Mouse (Mus musculus) kidney, embryonic 14.5 days (tissue): ENCODE results near the gene Lingo3. TPM values are rescaled to one million over a fixed set of nuclear protein-coding genes. Genes with fewer than 3 reads are reported as not detected.

Experiments
- ATAC-seq: fragments of 200-750 bp; cut with Nextera tagmentation; 2 replicates; pipeline ENCODE4 v1.8.0; 2017; ENCODE audit warnings: moderate number of reproducible peaks, mild to moderate bottlenecking, moderate TSS enrichment, moderate library complexity; ENCODE audit not compliant: low FRiP score, low TSS enrichment
- H3K27ac ChIP-seq: fragments of 300-500 bp; sonication (generic); 2 replicates; pipeline ENCODE4 v1.5.1; 2014; ENCODE audit warnings: low read depth, mild to moderate bottlenecking, low read length, moderate library complexity, mixed read lengths
- H3K27me3 ChIP-seq: fragments of 300-500 bp; sonication (generic); 2 replicates; pipeline ENCODE4 v1.6.1; 2014; ENCODE audit warnings: mild to moderate bottlenecking, low read length; ENCODE audit not compliant: control insufficient read depth, insufficient read depth
- H3K36me3 ChIP-seq: fragments of 300-500 bp; sonication (generic); 2 replicates; pipeline ENCODE4 v1.6.1; 2014; ENCODE audit warnings: low read length, mixed read lengths; ENCODE audit not compliant: control insufficient read depth, insufficient read depth
- H3K4me1 ChIP-seq: fragments of 300-500 bp; sonication (generic); 2 replicates; pipeline ENCODE4 v1.6.1; 2014; ENCODE audit warnings: low read length, mixed read lengths; ENCODE audit not compliant: control insufficient read depth, insufficient read depth
- H3K4me2 ChIP-seq: fragments of 300-500 bp; sonication (generic); replicated peaks from 2 replicates; pipeline ENCODE4 v1.6.1; 2014; ENCODE audit warnings: low read depth, mild to moderate bottlenecking, low read length
- H3K4me3 ChIP-seq: fragments of 300-500 bp; sonication (generic); 2 replicates; pipeline ENCODE4 v1.5.1; 2014; ENCODE audit warnings: mild to moderate bottlenecking, low read length
- H3K9ac ChIP-seq: fragments of 300-500 bp; sonication (generic); 2 replicates; pipeline ENCODE4 v1.6.1; 2014; ENCODE audit warnings: low read depth, mild to moderate bottlenecking, low read length, moderate library complexity
- H3K9me3 ChIP-seq: fragments of 300-500 bp; sonication (generic); 2 replicates; pipeline ENCODE4 v1.6.1; 2016; ENCODE audit warnings: low read length; ENCODE audit not compliant: control insufficient read depth
- WGBS: fragments of 180-500 bp; shearing (Covaris S2); extraction: QIAGEN DNeasy Blood & Tissue Kit; methylation state at CpG from one replicate; pipeline ENCODE4 v1.1.7; 2014; 5-methylcytosine and 5-hydroxymethylcytosine counted together
- polyA plus RNA-seq: library from polyadenylated mRNA; unstranded; fragments of >200 nt; fragmentation: Nextera tagmentation; extraction: Ambion mirVana; gene quantifications from 2 replicates; pipeline ENCODE4 v1.2.1, GENCODE M21; 2014

Gene Lingo3
- polyA plus RNA-seq, 1 experiment from 2014 or later = 0.97 TPM

- Histone ChIP-seq H3K36me3 (peaks cover 22% of the 10 kb centered on the region), H3K9ac (no peak overlapping the region), H3K4me2 (no peak overlapping the region), H3K9me3 (no peaks in the 10 kb centered on the region), H3K4me1 (no peaks in the 10 kb centered on the region), H3K4me3 (no peak overlapping the region), H3K27me3 (peaks cover 5% of the 10 kb centered on the region; the same call in 1 of the 2 replicates), H3K27ac (no peak overlapping the region)
- ATAC-seq = no peak
- WGBS = 88% methylated on average over 4 of the region's 6 CpGs
These were observed 27.2 kb upstream of the Lingo3 start for GRCm38 (mm10) chr10:80870993-80871392.

GRCm38 (mm10) chr10:80864446-80864845 lies 20.6 kb upstream of the Lingo3 start:
- Histone ChIP-seq H3K4me2 (no peak overlapping the region), H3K4me1 (no peaks in the 10 kb centered on the region), H3K27ac (no peak overlapping the region), H3K9me3 (no peaks in the 10 kb centered on the region), H3K36me3 (peaks cover 59% of the 10 kb centered on the region), H3K9ac (no peak overlapping the region), H3K4me3 (no peak overlapping the region), H3K27me3 (no peaks in the 10 kb centered on the region)
- ATAC-seq = no peak
- WGBS = 93% methylated on average over 16 of the region's 16 CpGs

- H3K9ac ChIP-seq = no peak overlapping the region
- WGBS = 89% methylated on average over 5 of the region's 5 CpGs
- H3K36me3 ChIP-seq = peaks cover 47% of the 10 kb centered on the region
These were observed 18.5 kb upstream of the Lingo3 start for GRCm38 (mm10) chr10:80862305-80862704.

GRCm38 (mm10) chr10:80858350-80858935 lies 14.6 kb upstream of the Lingo3 start:
- peaks cover 23% of the 10 kb centered on the region for H3K36me3 ChIP-seq
- WGBS = 72% methylated on average over 7 of the region's 7 CpGs
- H3K27me3 ChIP-seq = no peaks in the 10 kb centered on the region
- H3K4me1 ChIP-seq = peaks cover 18% of the 10 kb centered on the region
- H3K9ac ChIP-seq = no peak overlapping the region
- H3K27ac ChIP-seq = no peak overlapping the region
- no peak overlapping the region for H3K4me3 ChIP-seq
- H3K9me3 ChIP-seq = no peaks in the 10 kb centered on the region
- H3K4me2 ChIP-seq = no peak overlapping the region
- no peak for ATAC-seq

More at GRCm38 (mm10) chr10:80862305-80862704, 18.5 kb upstream of the Lingo3 start:
- Histone ChIP-seq H3K9me3 (no peaks in the 10 kb centered on the region), H3K4me3 (no peak overlapping the region), H3K27ac (no peak overlapping the region), H3K4me2 (no peak overlapping the region), H3K27me3 (no peaks in the 10 kb centered on the region), H3K4me1 (no peaks in the 10 kb centered on the region)
- ATAC-seq = no peak

GRCm38 (mm10) chr10:80857848-80858247 lies 14.0 kb upstream of the Lingo3 start:
- no peaks in the 10 kb centered on the region for H3K27me3 ChIP-seq
- H3K9me3 ChIP-seq = no peaks in the 10 kb centered on the region
- H3K27ac ChIP-seq = no peak overlapping the region
- H3K9ac ChIP-seq = peak overlapping the region; percentile 34; the same call in 1 of the 2 replicates
- peaks cover 23% of the 10 kb centered on the region for H3K36me3 ChIP-seq
- H3K4me2 ChIP-seq = no peak overlapping the region
- no peak for ATAC-seq
- 63% methylated on average over 3 of the region's 3 CpGs for WGBS
- no peak overlapping the region for H3K4me3 ChIP-seq
- peaks cover 18% of the 10 kb centered on the region for H3K4me1 ChIP-seq

GRCm38 (mm10) chr10:80857386-80857785 lies 13.5 kb upstream of the Lingo3 start:
- H3K4me1 ChIP-seq = peaks cover 18% of the 10 kb centered on the region
- H3K4me2 ChIP-seq = no peak overlapping the region
- 78% methylated on average over 8 of the region's 8 CpGs for WGBS
- ATAC-seq = no peak
- no peak overlapping the region for H3K4me3 ChIP-seq
- peaks cover 21% of the 10 kb centered on the region for H3K36me3 ChIP-seq
- H3K27me3 ChIP-seq = no peaks in the 10 kb centered on the region
- H3K9me3 ChIP-seq = no peaks in the 10 kb centered on the region
- no peak overlapping the region for H3K27ac ChIP-seq
- peak overlapping the region; percentile 34; the same call in 1 of the 2 replicates for H3K9ac ChIP-seq

GRCm38 (mm10) chr10:80856908-80857307 lies 13.1 kb upstream of the Lingo3 start:
- Histone ChIP-seq H3K27me3 (no peaks in the 10 kb centered on the region), H3K9ac (no peak overlapping the region), H3K36me3 (peaks cover 23% of the 10 kb centered on the region), H3K4me2 (no peak overlapping the region), H3K9me3 (no peaks in the 10 kb centered on the region), H3K4me3 (no peak overlapping the region), H3K27ac (no peak overlapping the region), H3K4me1 (peaks cover 18% of the 10 kb centered on the region)
- 78% methylated on average over 5 of the region's 5 CpGs for WGBS
- no peak for ATAC-seq

GRCm38 (mm10) chr10:80856267-80856666 lies 12.4 kb upstream of the Lingo3 start:
- ATAC-seq = no peak
- H3K9me3 ChIP-seq = no peaks in the 10 kb centered on the region
- peak overlapping the region; percentile 98 for H3K4me2 ChIP-seq
- no peaks in the 10 kb centered on the region for H3K27me3 ChIP-seq
- peaks cover 23% of the 10 kb centered on the region for H3K36me3 ChIP-seq
- H3K4me3 ChIP-seq = peak overlapping the region; percentile 79; the same call in 1 of the 2 replicates
- no peak overlapping the region for H3K27ac ChIP-seq
- 74% methylated on average over 3 of the region's 3 CpGs for WGBS
- peaks cover 18% of the 10 kb centered on the region for H3K4me1 ChIP-seq
- H3K9ac ChIP-seq = peak overlapping the region; percentile 77; the same call in 1 of the 2 replicates

- Histone ChIP-seq H3K9ac (peak overlapping the region; percentile 77), H3K4me2 (peak overlapping the region; percentile 98), H3K4me3 (peak overlapping the region; percentile 79), H3K27me3 (no peaks in the 10 kb centered on the region), H3K36me3 (peaks cover 22% of the 10 kb centered on the region), H3K9me3 (no peaks in the 10 kb centered on the region), H3K4me1 (peaks cover 18% of the 10 kb centered on the region), H3K27ac (no peak overlapping the region)
- peak; percentile 10; the same call in 1 of the 2 replicates for ATAC-seq
- 26% methylated on average over 11 of the region's 11 CpGs for WGBS
These were observed 11.9 kb upstream of the Lingo3 start for GRCm38 (mm10) chr10:80855749-80856073.
